Mouse (Mus musculus): ENCODE measurements around the gene Rbck1. TPM values are rescaled to one million over a fixed set of nuclear protein-coding genes. Genes with fewer than 3 reads are reported as not detected.
A peak's percentile ranks its signal among the peaks of the same experiment; 100 is the strongest.
"Not testable (repeated sequence)": the region's sequence is repeated elsewhere in the genome, so short reads cannot be mapped to it uniquely, and the experiment has no call there.

The Rbck1 gene
- polyA plus RNA-seq, 2 experiments: 34.3 to 49.6 TPM

GRCm38 (mm10) chr2:152360271-152360775, 27.9 kb upstream of the Rbck1 start:
- DNase-seq (ENCODE audit: low read depth in 3 of 3, low spot score in 3 of 3): no peak

GRCm38 (mm10) chr2:152359616-152360015, 27.2 kb upstream of the Rbck1 start:
- Histone ChIP-seq H3K9ac (replicated peaks) (no peak overlapping the region), H3K27me3 (ENCODE audit: control insufficient read depth, insufficient read depth, low read length) (no peaks in the 10 kb centered on the region), H3K4me2 (ENCODE audit: low read depth) (no peak overlapping the region), H3K9me3 (ENCODE audit: control insufficient read depth, low read length) (no peaks in the 10 kb centered on the region), H3K4me1 (replicated peaks; ENCODE audit: control insufficient read depth in 2 of 2, insufficient read depth in 2 of 2, low read length in 1 of 2) (peaks cover 0 to 7% of the 10 kb centered on the region in 2 experiments; a peak in 1 of 4 replicates), H3K27ac (no peak overlapping the region), H3K36me3 (replicated peaks; ENCODE audit: control insufficient read depth, insufficient read depth, low read depth) (no peaks in the 10 kb centered on the region), H3K4me3 (ENCODE audit: insufficient read depth in 1 of 2, low read depth in 2 of 2, low read length in 2 of 2) (no peak overlapping the region)
- ATAC-seq (ENCODE audit: insufficient read depth) (no peak), DNase-seq (ENCODE audit: low read depth in 3 of 3, low spot score in 3 of 3) (no peak)
- 33% methylated on average over 5 of the region's 5 CpGs for WGBS (ENCODE audit: insufficient replicate concordance)
- TF ChIP-seq CTCF (IDR thresholded peaks at IDR 0.05; ENCODE audit: low read depth): no peak
- TF ChIP-seq EP300 (IDR thresholded peaks at IDR 0.05; ENCODE audit: low read depth): no peak

More at GRCm38 (mm10) chr2:152360271-152360775, 27.9 kb upstream of the Rbck1 start:
- Histone ChIP-seq H3K36me3 (replicated peaks; ENCODE audit: control insufficient read depth, insufficient read depth, low read depth) (no peaks in the 10 kb centered on the region), H3K9me3 (ENCODE audit: control insufficient read depth, low read length) (no peaks in the 10 kb centered on the region), H3K4me2 (ENCODE audit: low read depth) (no peak overlapping the region), H3K9ac (replicated peaks) (no peak overlapping the region), H3K4me3 (ENCODE audit: insufficient read depth in 1 of 2, low read depth in 2 of 2, low read length in 2 of 2) (no peak overlapping the region), H3K27me3 (ENCODE audit: control insufficient read depth, insufficient read depth, low read length) (no peaks in the 10 kb centered on the region), H3K27ac (no peak overlapping the region), H3K4me1 (replicated peaks; ENCODE audit: control insufficient read depth in 2 of 2, insufficient read depth in 2 of 2, low read length in 1 of 2) (peaks cover 0 to 7% of the 10 kb centered on the region in 2 experiments; a peak in 1 of 4 replicates)
- WGBS (ENCODE audit: insufficient replicate concordance): 17% methylated on average over 7 of the region's 7 CpGs
- no peak for ATAC-seq (ENCODE audit: insufficient read depth)
- no peak for TF ChIP-seq EP300 (IDR thresholded peaks at IDR 0.05; ENCODE audit: low read depth)

GRCm38 (mm10) chr2:152358977-152359376, 26.5 kb upstream of the Rbck1 start:
- H3K36me3 ChIP-seq (replicated peaks; ENCODE audit: control insufficient read depth, insufficient read depth, low read depth); H3K4me2 ChIP-seq (ENCODE audit: low read depth); H3K9me3 ChIP-seq (ENCODE audit: control insufficient read depth, low read length); DNase-seq (ENCODE audit: low read depth in 3 of 3, low spot score in 3 of 3); H3K4me3 ChIP-seq (ENCODE audit: insufficient read depth in 1 of 2, low read depth in 2 of 2, low read length in 2 of 2); H3K4me1 ChIP-seq (replicated peaks; ENCODE audit: control insufficient read depth in 2 of 2, insufficient read depth in 2 of 2, low read length in 1 of 2); H3K9ac ChIP-seq (replicated peaks); ATAC-seq (ENCODE audit: insufficient read depth); H3K27me3 ChIP-seq (ENCODE audit: control insufficient read depth, insufficient read depth, low read length); H3K27ac ChIP-seq: not testable (repeated sequence)
- WGBS (ENCODE audit: insufficient replicate concordance): 74% methylated on average over 5 of the region's 5 CpGs
- TF ChIP-seq CTCF (IDR thresholded peaks at IDR 0.05; ENCODE audit: low read depth): peak; percentile 69

- 75% methylated on average over 3 of the region's 3 CpGs for WGBS (ENCODE audit: insufficient replicate concordance)
- Histone ChIP-seq H3K27ac (no peak overlapping the region), H3K9ac (replicated peaks) (no peak overlapping the region), H3K4me2 (ENCODE audit: low read depth) (no peak overlapping the region), H3K9me3 (ENCODE audit: control insufficient read depth, low read length) (no peaks in the 10 kb centered on the region), H3K4me1 (replicated peaks; ENCODE audit: control insufficient read depth in 2 of 2, insufficient read depth in 2 of 2, low read length in 1 of 2) (peaks cover 0 to 4% of the 10 kb centered on the region in 2 experiments; a peak in 1 of 4 replicates), H3K36me3 (replicated peaks; ENCODE audit: control insufficient read depth, insufficient read depth, low read depth) (no peaks in the 10 kb centered on the region), H3K27me3 (ENCODE audit: control insufficient read depth, insufficient read depth, low read length) (no peaks in the 10 kb centered on the region), H3K4me3 (ENCODE audit: insufficient read depth in 1 of 2, low read depth in 2 of 2, low read length in 2 of 2) (no peak overlapping the region)
- DNase-seq (ENCODE audit: low read depth in 3 of 3, low spot score in 3 of 3) (no peak), ATAC-seq (ENCODE audit: insufficient read depth) (no peak)
- TF ChIP-seq EP300 (IDR thresholded peaks at IDR 0.05; ENCODE audit: low read depth): no peak
- no peak for TF ChIP-seq CTCF (IDR thresholded peaks at IDR 0.05; ENCODE audit: low read depth)
Measured at GRCm38 (mm10) chr2:152357254-152357653, 24.8 kb upstream of the Rbck1 start.

GRCm38 (mm10) chr2:152349842-152350540, 17.5 kb upstream of the Rbck1 start:
- Histone ChIP-seq H3K4me1 (replicated peaks; ENCODE audit: control insufficient read depth in 2 of 2, insufficient read depth in 2 of 2, low read length in 1 of 2) (peaks cover 18 to 36% of the 10 kb centered on the region in 2 experiments), H3K4me2 (ENCODE audit: low read depth) (no peak overlapping the region), H3K4me3 (ENCODE audit: insufficient read depth in 1 of 2, low read depth in 2 of 2, low read length in 2 of 2) (no peak overlapping the region), H3K36me3 (replicated peaks; ENCODE audit: control insufficient read depth, insufficient read depth, low read depth) (no peaks in the 10 kb centered on the region), H3K9ac (replicated peaks) (no peak overlapping the region), H3K9me3 (ENCODE audit: control insufficient read depth, low read length) (no peaks in the 10 kb centered on the region), H3K27ac (no peak overlapping the region), H3K27me3 (ENCODE audit: control insufficient read depth, insufficient read depth, low read length) (no peaks in the 10 kb centered on the region)
- 61% methylated on average over 8 of the region's 8 CpGs for WGBS (ENCODE audit: insufficient replicate concordance)
- DNase-seq (ENCODE audit: low read depth in 3 of 3, low spot score in 3 of 3) (no peak), ATAC-seq (ENCODE audit: insufficient read depth) (no peak)
- TF ChIP-seq CTCF (IDR thresholded peaks at IDR 0.05; ENCODE audit: low read depth) (no peak), EP300 (IDR thresholded peaks at IDR 0.05; ENCODE audit: low read depth) (no peak)
